Mouse (Mus musculus) erythroblast, embryonic 14.5 days (primary cell): ENCODE results near the gene Cenpe. TPM values are rescaled to one million over a fixed set of nuclear protein-coding genes. Genes with fewer than 3 reads are reported as not detected.

Source experiments
- H3K27me3 ChIP-seq: 2 replicates; pipeline ENCODE4 v1.6.1; 2012; ENCODE audit warnings: inconsistent platforms; ENCODE audit not compliant: control insufficient read depth
- H3K36me3 ChIP-seq: 2 replicates; pipeline ENCODE4 v1.6.1; 2012; ENCODE audit warnings: mild to moderate bottlenecking, inconsistent platforms; ENCODE audit not compliant: control insufficient read depth
- H3K4me1 ChIP-seq: 2 replicates; pipeline ENCODE4 v1.6.1; 2012; ENCODE audit warnings: inconsistent platforms; ENCODE audit not compliant: control insufficient read depth
- H3K4me3 ChIP-seq: replicated peaks from 2 replicates; pipeline ENCODE3; 2012; ENCODE audit warnings: moderate library complexity, mild to moderate bottlenecking, inconsistent platforms
- H3K9me3 ChIP-seq: 2 replicates; pipeline ENCODE4 v1.6.1; 2012; ENCODE audit warnings: low read length, inconsistent platforms, mixed read lengths; ENCODE audit not compliant: control insufficient read depth
- GATA1 ChIP-seq: IDR thresholded peaks from 2 replicates; pipeline ENCODE4 v1.6.1; 2012; ENCODE audit warnings: low read length, inconsistent platforms, mixed read lengths
- TAL1 ChIP-seq: IDR thresholded peaks from 3 replicates; pipeline ENCODE4 v1.6.1; 2012; ENCODE audit warnings: low read length, inconsistent platforms, mixed read lengths
- polyA plus RNA-seq: library from polyadenylated mRNA; stranded (reverse); fragments of >175 nt; gene quantifications from 2 replicates; pipeline ENCODE4 v1.2.3, GENCODE M21; 2012

Gene Cenpe
- polyA plus RNA-seq, 1 experiment = 2.0 TPM

DNA sequence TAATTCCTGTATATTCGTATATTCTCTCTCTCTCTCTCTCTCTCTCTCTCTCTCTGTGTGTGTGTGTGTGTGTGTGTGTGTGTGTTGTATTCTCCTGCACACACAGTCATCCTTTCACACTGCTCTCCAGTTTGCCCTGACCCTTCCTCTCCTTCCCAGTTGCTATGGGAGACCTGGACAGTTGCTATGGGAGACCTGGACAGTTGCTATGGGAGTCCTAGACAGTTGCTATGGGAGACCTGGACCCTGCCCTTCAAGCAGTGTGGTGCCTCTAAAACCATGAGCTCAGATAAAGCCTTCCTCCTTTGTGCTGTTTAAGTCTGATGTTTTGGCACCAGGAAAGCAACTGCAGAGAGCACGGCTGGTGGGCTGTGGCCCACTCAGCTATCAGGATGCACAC, 101.4 kb downstream of the Cenpe start:
- Histone ChIP-seq H3K27me3 (no peaks in the 10 kb centered on the region), H3K4me3 (no peak overlapping the region), H3K36me3 (no peaks in the 10 kb centered on the region), H3K9me3 (no peaks in the 10 kb centered on the region), H3K4me1 (no peaks in the 10 kb centered on the region)
- TF ChIP-seq GATA1 = no peak

DNA sequence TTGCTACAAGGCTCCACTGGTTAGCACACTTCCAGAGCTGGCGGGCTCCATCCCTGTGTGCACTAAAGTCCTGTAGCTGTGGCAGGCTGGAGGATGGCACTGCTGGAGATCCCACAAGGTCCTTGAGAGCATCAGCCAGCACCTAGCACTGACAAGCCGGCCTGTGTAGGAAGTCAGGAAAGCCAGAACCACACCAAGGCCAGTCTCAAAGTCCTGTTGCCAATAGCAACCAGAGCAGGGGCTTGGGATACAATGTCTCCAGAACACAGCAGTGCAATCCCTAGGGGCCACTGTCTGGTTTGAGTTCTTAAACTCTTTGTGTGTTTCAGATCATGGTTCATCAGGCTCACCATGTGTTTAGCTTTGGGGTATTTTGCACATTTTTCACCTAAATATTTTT, 102.5 kb downstream of the Cenpe start:
- Histone ChIP-seq H3K36me3 (no peaks in the 10 kb centered on the region), H3K9me3 (no peaks in the 10 kb centered on the region), H3K27me3 (no peaks in the 10 kb centered on the region), H3K4me1 (no peaks in the 10 kb centered on the region), H3K4me3 (no peak overlapping the region)
- TF ChIP-seq GATA1 (no peak), TAL1 (no peak)

DNA sequence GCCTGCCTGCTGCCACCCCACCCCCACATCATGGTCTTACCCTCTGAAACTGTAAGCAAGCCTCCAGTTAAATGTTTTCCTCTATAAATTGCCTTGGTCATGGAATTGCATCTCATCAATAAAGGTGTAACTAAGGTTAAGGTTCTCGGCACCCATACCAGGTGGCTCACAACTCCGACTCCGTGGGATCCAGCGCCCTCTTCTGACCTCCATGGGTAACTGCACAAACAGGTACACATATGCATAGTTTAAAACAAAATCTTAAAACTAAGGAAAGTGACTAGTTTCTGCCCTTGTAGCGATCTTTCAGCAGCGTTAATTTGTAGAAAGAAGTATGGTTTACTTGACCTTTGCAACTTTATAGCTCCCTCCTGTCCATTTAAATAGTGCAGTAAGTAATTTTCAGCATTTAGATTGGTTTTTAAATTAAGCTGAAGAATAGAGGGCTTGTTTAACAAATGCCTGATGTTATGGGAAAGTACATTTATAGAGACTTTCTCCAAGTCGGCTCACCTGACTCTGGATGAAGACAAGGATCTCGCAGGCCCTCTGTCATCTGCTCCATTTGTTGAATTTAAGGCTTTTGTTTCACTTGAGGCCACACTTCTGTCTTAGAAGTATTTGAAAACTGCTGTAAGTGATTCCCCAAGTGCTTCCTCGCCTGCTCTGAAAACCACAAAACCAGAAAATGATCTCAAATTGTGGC, 103.5 kb downstream of the Cenpe start:
- Histone ChIP-seq H3K4me3 (no peak overlapping the region), H3K4me1 (no peaks in the 10 kb centered on the region), H3K9me3 (no peaks in the 10 kb centered on the region), H3K36me3 (no peaks in the 10 kb centered on the region), H3K27me3 (no peaks in the 10 kb centered on the region)
- TF ChIP-seq GATA1 (no peak), TAL1 (no peak)

DNA sequence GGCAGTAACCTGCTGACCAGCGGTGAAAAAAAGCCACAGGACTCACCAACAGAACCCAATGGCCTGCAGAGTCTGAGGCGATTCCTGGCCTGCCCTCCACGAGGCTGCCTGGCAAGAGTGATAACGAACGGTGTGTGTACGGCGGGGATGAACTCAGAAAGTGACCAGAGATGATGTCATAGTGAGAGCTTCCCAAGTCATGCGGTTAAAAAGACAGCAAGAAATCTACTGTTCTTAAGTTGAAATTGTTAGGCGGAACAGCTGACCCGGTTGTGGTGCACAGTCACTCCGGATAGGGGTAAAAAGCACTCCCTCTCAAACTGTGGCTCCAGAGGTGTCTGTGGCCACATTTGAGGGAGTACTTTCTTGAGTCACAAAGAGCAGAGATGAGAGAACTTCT, 106.0 kb downstream of the Cenpe start:
- H3K27me3 ChIP-seq = no peaks in the 10 kb centered on the region
- TF ChIP-seq GATA1 = no peak
- TF ChIP-seq TAL1 = no peak
- no peaks in the 10 kb centered on the region for H3K36me3 ChIP-seq
- H3K4me1 ChIP-seq = no peaks in the 10 kb centered on the region
- H3K9me3 ChIP-seq = no peaks in the 10 kb centered on the region
- no peak overlapping the region for H3K4me3 ChIP-seq

Other genes starting within 250 kb of the Cenpe start
- not detected in 2 replicates for gene Bdh2, start 68.7 kb downstream of the Cenpe start, polyA plus RNA-seq
- 0.02 TPM in 1 of 2 replicates, not detected in the other for gene Slc9b2, start 95.2 kb downstream of the Cenpe start, polyA plus RNA-seq
- 0.04 TPM in 1 of 2 replicates, not detected in the other for gene Slc9b1, start 135.5 kb downstream of the Cenpe start, polyA plus RNA-seq
- 3.5 TPM in 2 replicates for gene Cisd2, start 211.4 kb downstream of the Cenpe start, polyA plus RNA-seq
- 24.9 and 31.3 TPM in 2 replicates for gene Ube2d3, start 225.6 kb downstream of the Cenpe start, polyA plus RNA-seq